Mouse (Mus musculus) gastrocnemius, postnatal 25 days (tissue): ENCODE data around the gene Slc16a11. TPM values are rescaled to one million over a fixed set of nuclear protein-coding genes. Genes with fewer than 3 reads are reported as not detected.

Source experiments
- DNase-seq: peaks from one replicate; pipeline ENCODE4 v3.0.0; 2022
- total RNA-seq, 2 experiments: library from RNA; stranded (reverse); gene quantifications; 1 replicate in 1 of 2; 2 replicates in 1 of 2; pipeline ENCODE4 v1.2.3; 2021

The Slc16a11 gene
- total RNA-seq, 2 experiments from 2014 or later, result not detected

DNA sequence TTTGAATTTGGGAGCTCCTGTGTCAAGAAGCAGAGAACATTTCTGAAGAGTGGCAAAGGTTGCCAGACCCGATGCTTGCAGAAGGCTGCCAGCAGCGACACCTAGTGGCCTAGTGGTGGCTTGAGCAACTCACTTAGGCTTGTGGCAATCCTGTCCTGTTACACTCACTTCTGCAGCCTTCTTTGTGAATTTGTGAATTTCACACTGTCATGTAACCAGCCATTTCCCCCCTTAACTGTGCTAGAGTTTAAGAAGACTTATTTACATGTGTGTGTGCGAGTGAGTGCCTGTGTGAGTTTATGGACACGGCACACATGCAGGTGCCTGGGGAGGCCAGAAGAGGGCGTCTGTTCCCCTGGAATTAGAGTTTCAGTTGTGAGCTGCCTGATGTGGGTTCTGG lies 10.9 kb upstream of the Slc16a11 start:
- DNase-seq, result peak; percentile 62

DNA sequence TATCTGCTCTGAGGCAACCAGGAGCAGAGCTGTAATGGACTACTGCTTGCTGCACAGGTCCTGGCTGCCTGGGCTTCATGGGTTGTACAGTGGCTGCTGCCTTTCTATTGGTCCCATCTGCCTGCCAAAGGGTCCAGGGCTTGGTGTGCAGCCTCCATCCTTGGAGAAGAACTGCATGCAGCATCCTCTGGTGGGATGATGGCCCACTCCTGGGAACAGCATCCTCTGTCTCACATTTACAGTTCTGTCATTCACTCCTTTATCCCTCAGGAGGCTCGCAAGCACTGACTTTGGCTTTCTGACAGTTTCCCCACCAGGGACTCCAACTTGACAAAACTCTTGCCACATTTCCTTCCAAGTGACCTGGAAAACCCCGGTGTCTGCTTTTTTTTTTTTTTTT lies 5.8 kb upstream of the Slc16a11 start:
- DNase-seq, result no peak

DNA sequence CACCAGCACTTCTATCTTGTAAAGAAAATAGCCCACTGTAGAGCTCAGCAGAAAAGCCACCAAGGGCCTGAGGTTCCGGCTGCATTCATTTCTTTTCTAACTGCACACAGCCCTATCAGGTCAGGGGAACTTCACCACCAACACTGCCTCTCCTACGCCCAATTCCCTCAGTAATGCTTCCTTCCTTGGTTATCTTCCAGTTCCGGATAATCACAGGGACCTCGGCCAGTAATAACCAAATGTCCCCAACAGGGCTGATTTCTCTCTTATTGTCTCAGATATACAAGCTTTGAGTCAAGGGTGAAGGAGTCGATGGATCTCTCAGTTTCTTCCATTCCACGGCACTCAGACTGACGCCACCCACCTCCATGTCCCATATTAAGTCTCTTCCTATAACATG lies 5.3 kb upstream of the Slc16a11 start:
- no peak for DNase-seq

DNA sequence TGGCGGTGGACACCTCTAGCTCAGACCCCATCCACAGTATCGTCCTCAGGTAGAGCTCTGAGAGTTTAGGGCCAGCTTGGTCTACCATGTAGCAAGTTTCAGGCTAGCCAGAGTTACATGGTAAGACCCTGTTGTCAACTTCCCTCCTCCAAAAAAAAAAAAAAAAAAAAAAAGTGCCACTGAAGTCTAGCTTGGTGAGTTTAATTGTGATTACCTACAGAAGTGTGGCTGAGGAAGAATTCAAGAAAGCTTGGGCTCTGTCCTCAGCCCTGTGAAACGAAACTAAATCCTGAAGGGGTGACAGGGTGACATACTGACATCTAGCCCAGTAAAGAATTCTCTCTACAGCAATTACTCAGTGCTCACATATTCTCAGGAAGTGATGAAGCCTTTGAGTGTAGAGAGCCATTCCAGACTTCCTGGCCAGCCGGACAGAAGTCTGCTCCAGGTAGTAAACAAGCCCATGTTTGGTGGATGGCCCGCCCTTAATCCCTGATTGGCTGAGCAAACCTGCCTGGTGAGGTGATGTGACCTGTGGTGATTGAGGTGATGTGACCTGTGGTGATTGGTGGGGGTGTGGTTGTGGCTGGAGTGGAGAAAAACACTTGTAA lies 3.7 kb upstream of the Slc16a11 start:
- DNase-seq, result no peak

DNA sequence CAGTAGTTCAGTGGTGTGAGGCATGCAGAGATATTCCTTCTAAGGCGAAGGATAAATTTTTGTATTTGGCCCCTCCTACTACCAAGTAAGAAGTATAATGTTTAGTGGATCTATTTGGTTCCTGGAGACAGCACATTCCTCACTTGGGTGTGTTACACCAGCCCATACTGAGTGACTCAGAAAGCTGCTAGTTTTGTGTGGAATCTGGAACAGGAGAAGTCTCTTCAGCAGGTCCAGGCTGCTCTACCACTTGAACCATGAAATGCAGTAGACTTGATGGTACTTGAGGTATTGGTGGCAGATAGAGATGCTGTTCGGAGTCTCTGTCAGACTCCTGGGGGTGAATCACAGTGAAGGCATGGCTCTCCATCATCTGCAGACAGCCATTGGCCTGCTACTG lies 1.9 kb upstream of the Slc16a11 start:
- DNase-seq, result no peak

DNA sequence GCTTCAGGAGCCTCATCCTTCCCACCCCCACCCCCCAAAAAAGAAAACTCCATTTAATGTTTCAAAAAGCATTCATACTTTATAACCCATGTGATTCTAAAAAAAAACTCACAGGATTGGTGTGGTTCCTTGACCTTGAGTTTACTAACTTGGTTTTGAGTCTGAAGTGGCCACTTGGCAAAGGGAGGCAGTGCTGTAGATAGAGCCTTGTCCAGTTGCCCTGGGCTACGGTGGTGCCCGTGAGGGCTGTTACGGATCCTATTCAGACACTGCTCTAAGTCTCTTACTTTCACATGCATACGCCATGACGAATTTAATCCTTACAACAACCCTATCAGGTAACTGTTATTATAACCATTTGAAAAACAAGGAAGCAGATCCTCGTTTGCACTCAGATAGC lies 580 bp upstream of the Slc16a11 start:
- no peak for DNase-seq

DNA sequence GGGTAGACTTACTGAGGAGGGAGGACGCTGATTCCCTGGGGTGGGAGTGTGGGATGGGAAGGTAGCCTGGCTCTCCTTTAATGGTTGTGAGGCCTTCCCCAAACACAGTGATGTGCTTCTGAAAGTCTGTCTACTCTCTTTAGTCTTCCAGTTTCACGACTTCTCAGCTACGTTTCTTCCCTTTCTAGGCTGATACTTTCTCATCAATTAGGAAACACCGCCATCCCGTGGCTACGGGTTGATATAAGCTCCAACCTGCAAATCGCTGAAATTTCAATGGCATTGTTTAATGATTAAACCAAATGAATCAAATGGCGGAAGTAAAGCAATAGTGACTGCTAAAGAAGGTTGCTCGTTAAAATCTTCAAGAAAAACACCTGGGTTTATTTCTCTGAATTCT lies 344 bp downstream of the Slc16a11 start:
- no peak for DNase-seq

DNA sequence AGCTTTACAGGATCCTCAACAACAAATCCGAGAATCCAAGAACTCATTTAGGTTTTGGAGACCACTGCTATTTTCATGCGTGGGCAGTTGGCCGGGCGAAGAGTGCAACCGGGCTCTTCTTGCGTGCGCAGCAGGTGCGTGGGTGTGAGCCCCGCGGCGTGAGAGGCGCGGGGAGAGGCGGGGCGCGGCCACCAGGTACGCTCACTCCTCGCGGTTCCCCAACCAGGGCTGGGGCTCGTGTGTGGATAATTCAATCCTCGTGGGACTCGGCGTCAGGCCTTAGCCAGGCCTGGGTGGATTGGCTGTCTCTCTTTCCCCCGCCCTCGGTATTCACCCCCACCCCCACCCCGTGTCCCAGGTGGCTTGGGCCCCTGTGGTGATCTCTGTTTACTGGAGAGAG lies 1.2 kb downstream of the Slc16a11 start:
- DNase-seq, result no peak

DNA sequence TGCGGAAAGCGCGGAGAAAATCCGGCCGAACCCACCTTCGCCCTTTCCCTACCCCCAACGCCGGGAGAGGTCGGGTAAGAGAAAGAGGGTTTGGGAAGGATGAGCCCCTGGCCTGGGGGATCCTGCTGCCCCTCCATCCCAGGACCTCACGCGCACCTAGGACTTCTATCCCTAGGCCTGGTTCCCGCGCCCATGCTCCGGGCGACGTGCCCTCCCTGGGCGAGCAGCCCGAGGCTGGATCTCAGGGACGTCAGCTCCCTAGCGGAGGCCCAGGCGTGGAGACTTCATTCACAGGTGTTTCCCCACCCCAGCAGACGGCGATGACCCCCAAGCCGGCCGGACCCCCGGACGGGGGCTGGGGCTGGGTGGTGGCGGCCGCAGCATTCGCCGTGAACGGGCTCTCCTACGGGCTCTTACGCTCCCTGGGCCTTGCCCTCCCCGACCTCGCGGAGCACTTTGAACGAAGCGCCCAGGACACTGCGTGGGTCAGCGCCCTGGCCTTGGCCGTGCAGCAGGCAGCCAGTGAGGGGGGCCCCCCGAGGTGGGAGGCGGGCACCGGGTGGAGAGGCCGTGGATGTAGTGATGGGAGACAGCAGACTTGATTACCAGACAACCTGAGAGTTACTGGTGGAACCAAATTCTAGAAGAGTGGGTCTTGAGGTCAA lies 1.8 kb downstream of the Slc16a11 start:
- no peak for DNase-seq

DNA sequence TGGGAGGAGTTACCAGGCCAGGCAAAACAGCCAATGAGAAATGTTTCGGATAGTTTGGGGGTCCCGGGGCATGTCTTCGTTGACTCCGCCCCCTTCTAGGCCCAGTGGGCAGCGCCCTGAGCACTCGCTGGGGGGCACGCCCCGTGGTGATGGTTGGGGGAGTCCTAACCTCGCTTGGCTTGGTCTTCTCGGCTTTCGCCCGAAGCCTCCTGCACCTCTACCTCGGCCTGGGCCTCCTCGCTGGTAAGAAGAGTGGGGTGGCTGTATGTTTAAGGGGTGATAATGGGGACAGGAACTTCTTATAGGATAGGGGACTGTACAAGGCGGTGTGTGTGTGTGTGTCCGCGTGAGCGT lies 2.3 kb downstream of the Slc16a11 start:
- no peak for DNase-seq

DNA sequence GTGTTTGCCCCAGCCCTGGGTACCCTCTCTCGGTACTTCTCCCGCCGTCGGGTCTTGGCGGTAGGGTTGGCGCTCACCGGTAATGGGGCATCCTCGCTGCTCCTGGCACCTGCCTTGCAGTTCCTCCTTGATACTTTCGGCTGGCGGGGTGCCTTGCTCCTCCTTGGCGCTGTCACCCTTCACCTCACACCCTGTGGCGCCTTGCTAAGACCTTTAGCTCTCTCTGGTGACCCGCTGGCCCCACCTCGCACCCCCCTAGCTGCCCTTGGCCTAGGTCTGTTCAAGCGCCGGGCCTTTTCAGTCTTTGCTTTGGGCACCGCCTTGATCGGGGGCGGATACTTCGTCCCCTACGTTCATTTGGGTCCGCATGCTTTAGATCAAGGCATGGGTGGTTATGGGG lies 2.7 kb downstream of the Slc16a11 start:
- no peak for DNase-seq

DNA sequence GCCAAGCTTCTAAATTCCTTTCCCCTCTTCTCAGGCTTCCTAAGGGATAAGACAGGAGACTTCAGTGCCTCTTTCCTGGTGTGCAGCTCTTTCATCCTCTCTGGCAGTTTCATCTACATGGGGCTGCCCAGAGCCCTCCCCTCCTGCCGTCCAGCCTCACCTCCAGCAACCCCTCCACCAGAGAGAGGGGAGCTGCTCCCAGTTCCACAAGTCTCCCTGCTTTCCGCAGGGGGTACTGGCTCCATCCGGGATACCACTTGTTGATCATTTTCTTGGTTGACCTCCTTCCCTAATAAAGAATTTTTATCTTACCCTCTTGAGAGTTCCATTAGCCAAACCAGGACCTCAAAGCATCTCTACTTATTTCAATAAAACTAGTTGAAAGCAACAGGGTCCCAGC lies 3.6 kb downstream of the Slc16a11 start:
- DNase-seq, result no peak

DNA sequence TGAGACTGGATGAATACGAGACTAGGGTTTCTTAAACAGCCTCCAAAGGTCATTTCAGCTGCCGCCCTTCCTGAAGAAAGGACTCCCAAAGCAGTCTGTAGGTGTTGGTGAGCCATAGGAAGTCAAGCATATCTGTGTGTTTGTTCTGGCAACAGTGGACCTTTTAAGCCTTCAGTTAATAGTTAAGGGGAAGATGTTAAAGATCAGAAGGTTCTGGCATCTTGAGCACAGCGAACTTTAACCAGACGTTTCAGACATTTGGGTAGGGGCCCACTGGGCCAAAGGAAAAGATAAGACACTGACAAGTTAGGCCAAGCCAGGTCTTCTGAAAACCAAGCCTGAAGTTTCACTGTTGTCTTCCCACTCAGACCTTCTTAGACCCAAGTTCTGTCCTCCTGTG lies 5.5 kb downstream of the Slc16a11 start:
- no peak for DNase-seq

DNA sequence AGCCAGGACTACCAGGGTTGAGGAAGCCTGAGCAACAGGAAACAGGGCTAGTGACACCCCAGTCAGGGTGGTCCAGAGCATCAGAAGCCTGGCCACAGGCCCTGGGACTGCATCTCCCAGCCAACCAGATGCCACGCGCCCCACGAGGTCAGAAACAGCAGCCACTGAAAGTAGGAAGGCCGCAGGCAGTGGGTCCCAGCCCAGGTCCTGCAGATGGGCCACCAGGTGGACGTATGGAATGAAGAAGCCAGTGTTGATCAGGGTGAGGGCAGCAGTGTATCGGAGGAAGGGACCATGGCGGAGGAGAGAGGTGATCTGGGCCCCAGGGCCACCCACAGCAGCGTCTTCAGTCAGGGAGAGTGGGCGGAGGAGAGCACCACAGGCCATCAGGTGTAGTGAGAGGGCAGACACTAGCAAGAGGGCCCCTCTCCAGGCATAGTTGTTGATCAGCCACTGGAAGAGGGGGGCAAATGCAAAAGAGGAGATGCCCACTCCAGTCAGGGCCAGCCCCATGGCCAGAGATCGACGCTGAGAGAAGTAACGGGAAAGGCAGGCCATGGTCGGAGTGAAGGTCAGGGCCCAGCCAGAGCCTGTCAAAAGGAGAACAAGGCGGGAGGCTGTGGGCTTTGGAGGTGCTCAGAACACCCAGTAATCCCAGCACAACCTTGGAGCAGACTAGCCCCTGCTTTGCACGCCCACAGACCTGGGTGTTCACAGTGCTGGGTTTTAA lies 6.4 kb downstream of the Slc16a11 start:
- DNase-seq, result no peak

DNA sequence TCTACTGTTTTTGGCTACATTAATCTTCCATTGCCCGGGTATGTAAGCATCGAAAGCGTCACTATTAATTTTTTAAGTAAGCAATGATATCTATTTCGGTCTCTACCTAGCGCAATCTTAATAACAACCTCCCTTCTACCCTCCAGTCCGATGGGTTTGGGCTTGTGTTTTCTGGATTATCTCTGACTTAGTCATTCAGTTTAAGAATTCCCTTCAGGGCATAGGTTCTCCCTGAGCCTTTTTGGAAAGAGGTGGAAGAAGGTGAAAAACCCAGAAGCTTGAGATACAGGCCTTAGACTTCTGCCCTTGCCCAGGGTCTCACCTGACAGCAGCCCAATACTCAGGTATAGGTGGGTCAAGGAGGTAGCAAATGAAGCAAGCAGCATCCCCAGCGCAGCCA lies 7.3 kb downstream of the Slc16a11 start:
- DNase-seq, result no peak

DNA sequence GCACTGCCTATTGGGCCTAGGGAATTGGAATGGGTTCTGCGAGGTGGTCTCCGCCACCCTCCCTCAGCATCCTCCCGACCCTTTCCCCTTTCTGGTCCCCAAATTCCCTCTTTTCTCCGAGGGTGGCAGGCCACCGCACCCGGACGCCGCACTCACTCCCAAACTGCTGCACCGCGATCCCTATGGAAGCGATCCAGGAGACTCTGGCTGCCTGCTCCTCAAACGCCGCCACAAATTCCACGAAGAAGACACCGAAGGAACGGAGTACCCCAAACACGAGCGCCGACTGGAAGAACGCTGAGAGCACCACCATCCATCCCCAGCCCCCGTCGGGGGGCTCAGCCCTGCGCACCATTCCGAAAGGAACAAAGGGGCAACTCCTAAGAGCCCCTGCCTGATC lies 7.8 kb downstream of the Slc16a11 start:
- no peak for DNase-seq

DNA sequence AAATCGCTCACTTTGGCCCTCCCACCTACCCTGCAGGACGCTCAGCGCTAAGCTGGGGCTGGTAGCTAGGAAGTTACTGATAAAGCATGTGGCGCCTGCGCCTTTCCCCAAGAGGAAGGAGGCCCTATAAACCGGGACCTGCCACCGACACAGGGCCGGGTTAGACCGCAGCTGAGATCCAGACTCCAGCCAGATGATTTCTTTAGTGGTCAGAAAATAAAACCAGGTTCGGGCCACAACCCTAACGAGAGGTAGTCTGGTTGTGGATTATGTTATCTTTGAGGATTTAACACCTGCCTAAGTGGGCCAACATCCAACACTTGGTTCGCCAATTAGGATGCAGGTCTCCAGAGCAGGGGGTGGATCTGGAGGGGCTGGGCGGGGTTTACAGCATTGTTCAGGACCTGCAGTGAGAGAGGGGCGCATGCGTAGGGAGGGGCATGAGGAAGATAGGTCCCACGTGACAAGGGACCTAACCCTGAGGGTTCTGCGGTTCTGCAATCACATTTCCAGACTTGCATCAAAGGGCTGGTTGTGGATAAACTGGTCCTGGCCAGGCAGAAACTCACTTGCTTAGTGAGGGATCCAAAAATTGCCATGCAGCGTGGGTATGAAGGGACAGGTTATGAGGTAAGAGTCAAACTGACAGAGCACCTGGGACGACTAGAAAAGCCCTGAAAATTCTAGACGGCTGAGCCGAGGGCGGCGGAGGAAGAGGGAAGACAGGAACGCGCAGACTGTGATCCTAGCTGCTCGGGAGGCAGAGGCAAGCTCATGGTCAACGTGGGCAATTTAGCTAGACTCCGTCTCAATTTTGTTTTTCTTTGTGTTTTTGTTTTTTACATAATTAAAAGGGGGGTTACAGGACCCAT lies 8.4 kb downstream of the Slc16a11 start, which contains the start of gene Slc16a13:
Slc16a13 (minus strand) TSS at position 334 of the 872 bp plus-strand sequence.
- DNase-seq, result peak; percentile 87

DNA sequence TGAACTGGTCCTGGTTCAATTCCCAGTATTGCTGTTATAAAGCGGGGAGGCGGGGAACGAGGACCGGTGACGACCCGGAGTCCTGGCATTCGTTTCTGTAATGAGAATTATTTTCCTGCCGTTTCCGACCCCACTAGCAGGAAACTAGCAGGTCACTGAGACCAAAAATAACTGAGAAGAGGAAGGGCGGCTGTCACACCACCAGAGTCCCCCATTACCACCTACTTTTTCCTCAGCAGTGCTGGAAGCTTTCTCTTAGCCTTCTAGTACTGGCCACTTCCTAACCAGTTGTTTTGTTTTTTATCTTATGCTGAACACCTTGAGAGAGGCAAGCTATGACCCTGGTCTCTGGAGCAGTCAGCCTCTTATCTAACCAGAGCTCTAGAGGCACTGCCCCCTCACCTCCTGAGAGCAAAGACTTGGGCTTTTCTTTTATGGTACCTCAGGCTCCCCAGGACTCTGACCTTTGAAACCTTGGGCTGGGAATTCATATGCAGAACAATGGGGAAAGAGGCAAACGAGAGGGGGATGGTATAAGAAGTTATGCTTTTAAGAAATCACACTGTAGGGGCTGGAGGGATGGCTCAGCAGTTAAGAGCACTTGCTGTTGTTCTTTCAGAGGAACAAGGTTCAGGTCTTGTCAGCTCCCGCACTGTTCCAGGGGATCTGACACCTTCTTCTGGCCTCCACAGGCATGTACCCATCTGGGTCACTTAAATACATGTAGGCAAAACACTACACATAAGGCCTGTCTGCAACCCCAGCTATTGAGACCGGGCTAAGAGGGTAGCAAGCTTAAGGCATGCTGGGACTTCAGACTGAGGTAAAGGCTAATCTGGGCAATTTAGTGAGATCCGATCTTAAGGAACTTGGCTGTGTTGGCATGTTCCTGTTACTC lies 9.3 kb downstream of the Slc16a11 start:
- no peak for DNase-seq

DNA sequence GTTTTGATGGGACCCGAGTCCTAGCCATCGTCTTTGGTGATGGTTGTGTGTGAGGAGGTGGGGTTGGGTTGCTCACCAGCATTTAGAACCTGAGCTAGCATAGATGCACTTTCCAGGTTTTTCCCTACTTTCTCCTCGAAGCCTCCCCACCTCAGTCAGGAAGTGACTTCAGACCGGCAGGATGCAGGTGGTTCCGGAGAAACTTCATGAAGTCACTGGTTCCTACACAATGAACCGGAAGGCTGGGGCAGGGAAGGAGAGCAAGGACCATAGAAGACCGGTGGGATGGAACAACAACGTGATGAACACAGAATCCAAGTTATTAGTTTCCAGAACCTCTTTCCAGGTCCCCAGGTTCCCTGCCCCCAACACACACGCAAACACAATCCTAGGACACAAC lies 11.2 kb downstream of the Slc16a11 start:
- no peak for DNase-seq

DNA sequence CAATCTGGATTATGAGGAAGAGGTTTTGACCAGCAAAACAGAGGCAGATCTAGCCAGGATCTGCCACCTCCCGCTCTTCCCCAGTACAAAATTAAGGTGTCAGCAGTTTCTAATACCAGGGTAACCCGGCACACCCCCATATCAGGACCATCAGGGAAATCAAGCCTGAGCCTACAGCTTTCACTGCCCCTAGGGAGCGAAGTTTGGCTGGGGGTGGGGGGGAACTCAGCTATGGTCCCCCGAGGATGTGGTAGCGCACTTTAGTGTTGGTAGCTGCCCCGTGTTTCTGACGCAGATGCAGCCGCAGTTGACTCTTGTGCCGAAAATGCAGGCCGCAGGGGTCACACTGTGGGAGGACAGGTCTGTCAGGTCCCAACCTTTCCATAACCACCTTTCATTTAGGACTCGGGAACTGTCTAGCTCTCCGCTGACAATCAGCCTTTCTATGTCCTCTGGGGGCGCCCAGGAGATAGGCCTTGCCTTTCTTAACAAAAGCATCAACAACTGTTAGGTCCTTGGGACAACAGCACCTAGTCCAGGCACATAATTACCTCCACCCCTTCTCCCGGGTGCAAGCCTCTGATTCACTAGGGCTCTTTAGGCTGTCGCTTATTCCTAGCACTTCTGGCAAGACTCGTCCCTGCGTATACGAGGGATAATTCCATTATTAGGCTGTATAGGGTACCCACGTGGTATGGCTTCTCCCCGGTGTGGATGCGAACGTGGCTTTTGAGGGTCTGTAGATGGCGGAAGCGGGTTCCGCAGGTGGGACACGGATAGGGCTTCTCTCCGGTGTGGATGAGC lies 13.4 kb downstream of the Slc16a11 start:
- no peak for DNase-seq

DNA sequence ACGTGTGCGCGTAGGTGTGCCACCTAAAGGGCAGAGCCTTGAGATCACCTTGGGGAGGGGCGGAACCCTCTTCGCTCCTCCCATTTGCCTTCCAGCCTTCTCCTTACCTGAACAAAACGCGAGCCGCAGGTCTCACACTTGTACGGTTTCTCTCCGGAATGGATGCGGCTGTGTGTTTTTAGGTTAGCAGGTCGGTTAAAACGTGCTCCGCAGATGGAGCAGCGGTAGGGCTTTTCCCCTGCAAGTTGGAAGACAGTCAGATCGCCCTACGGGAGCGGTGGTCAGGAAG lies 14.0 kb downstream of the Slc16a11 start:
- DNase-seq, result no peak
